22 mouse cellular contexts compared by ENCODE assay signal in genomic region chr10:20556477-20556876, GRCm38 (mm10).
"Had no signal": no experiment of that assay in that cellular context is flagged by ENCODE, and none has a peak within 500 bp of the region (broad histone marks: within the 10 kb centered on the region; RNA-seq: fewer than 3 reads in every experiment).

No protein-coding gene starts in this region.

- H3K9ac ChIP-seq: kidney, embryonic 15.5 days; limb, embryonic 12.5 days; limb, embryonic 15.5 days; liver, embryonic 14.5 days; liver, postnatal 0 days; lung, embryonic 14.5 days; midbrain, embryonic 13.5 days; neural tube, embryonic 12.5 days; neural tube, embryonic 15.5 days; stomach, embryonic 15.5 days had no signal

- H3K4me3 ChIP-seq: kidney, embryonic 15.5 days; limb, embryonic 12.5 days; limb, embryonic 15.5 days; megakaryocyte, embryonic 14.5 days; midbrain, embryonic 10.5 days; midbrain, embryonic 13.5 days; neural tube, embryonic 12.5 days; neural tube, embryonic 15.5 days; stomach, embryonic 15.5 days had no signal

- H3K36me3 ChIP-seq: kidney, embryonic 15.5 days; limb, embryonic 12.5 days; limb, embryonic 15.5 days; midbrain, embryonic 10.5 days; midbrain, embryonic 13.5 days; neural tube, embryonic 12.5 days; neural tube, embryonic 15.5 days; stomach, embryonic 15.5 days had no signal

- ATAC-seq: liver, postnatal 0 days; lung, postnatal 0 days; midbrain, embryonic 13.5 days had no signal

- H3K4me1 ChIP-seq: kidney, embryonic 15.5 days; midbrain, embryonic 10.5 days; midbrain, embryonic 13.5 days; neural tube, embryonic 12.5 days; neural tube, embryonic 15.5 days; stomach, embryonic 15.5 days had no signal

- H3K27ac ChIP-seq: kidney, embryonic 15.5 days; limb, embryonic 12.5 days; limb, embryonic 15.5 days; liver, embryonic 14.5 days; macrophage; midbrain, embryonic 10.5 days; midbrain, embryonic 13.5 days; neural tube, embryonic 12.5 days; neural tube, embryonic 15.5 days; stomach, embryonic 15.5 days had no signal

- H3K9me3 ChIP-seq: kidney, embryonic 15.5 days; limb, embryonic 12.5 days; limb, embryonic 15.5 days; megakaryocyte, embryonic 14.5 days; midbrain, embryonic 10.5 days; midbrain, embryonic 13.5 days; neural tube, embryonic 12.5 days; neural tube, embryonic 15.5 days; stomach, embryonic 15.5 days had no signal

- H3K27me3 ChIP-seq: kidney, embryonic 15.5 days; limb, embryonic 12.5 days; limb, embryonic 15.5 days; neural tube, embryonic 12.5 days; neural tube, embryonic 15.5 days; stomach, embryonic 15.5 days had no signal

- DNase-seq: kidney, postnatal 14 days; kidney, postnatal 4 days; left cerebral cortex, postnatal 4 days; liver, postnatal 0 days; lung, embryonic 14.5 days; right cerebral cortex, adult 18-20 months; right cerebral cortex, postnatal 14 days; spleen, adult 18-20 months; thymus, postnatal 25 days had no signal

- H3K4me2 ChIP-seq: kidney, embryonic 15.5 days; limb, embryonic 12.5 days; limb, embryonic 15.5 days; liver, embryonic 11.5 days; lung, embryonic 14.5 days; midbrain, embryonic 13.5 days; neural tube, embryonic 12.5 days; neural tube, embryonic 15.5 days; stomach, embryonic 15.5 days had no signal
